Comparison of ENCODE assay signal across 8 mouse cellular contexts in genomic region chr7:136894106-136894986, GRCm38 (mm10). TPM values are rescaled to one million over a fixed set of nuclear protein-coding genes. Genes with fewer than 3 reads are reported as not detected.
DNase-seq lines count a peak whose midpoint lies in the region; ATAC-seq lines count a peak whose summit lies in the region.

Gene Mgmt (plus strand): TSS chr7:136894614.

- H3K4me3 ChIP-seq in forebrain, embryonic 11.5 days (ENCODE audit: low read depth, low read length), result peak within 1 kb of the TSS; percentile 23; the same call in 1 of the 2 replicates
- peak within 1 kb of the TSS; percentile 45 for H3K4me3 ChIP-seq in heart, embryonic 15.5 days
- peak within 1 kb of the TSS; percentile 52 for H3K4me3 ChIP-seq in liver, embryonic 12.5 days

- no peaks in the 10 kb centered on the region for H3K27me3 ChIP-seq in forebrain, embryonic 11.5 days (ENCODE audit: control insufficient read depth, insufficient read depth, low read length)
- H3K27me3 ChIP-seq in heart, embryonic 15.5 days, result no peaks in the 10 kb centered on the region
- H3K27me3 ChIP-seq in liver, embryonic 12.5 days (replicated peaks), result no peaks in the 10 kb centered on the region
- no peaks in the 10 kb centered on the region for H3K27me3 ChIP-seq in splenic B cell, adult 2 months (ENCODE audit: control insufficient read depth, insufficient read depth, low read length, poor library complexity, severe bottlenecking)

- H3K4me2 ChIP-seq in forebrain, embryonic 11.5 days (ENCODE audit: low read depth, low read length, severe bottlenecking), result peak within 1 kb of the TSS; percentile 61
- peak within 1 kb of the TSS; percentile 59 for H3K4me2 ChIP-seq in heart, embryonic 15.5 days
- H3K4me2 ChIP-seq in liver, embryonic 12.5 days, result peak within 1 kb of the TSS; percentile 77

- H3K27ac ChIP-seq in forebrain, embryonic 11.5 days (ENCODE audit: low read depth, low read length), result no peak within 1 kb of the TSS
- H3K27ac ChIP-seq in heart, embryonic 15.5 days, result peak within 1 kb of the TSS; percentile 48
- peak within 1 kb of the TSS; percentile 75; the same call in 1 of the 2 replicates for H3K27ac ChIP-seq in liver, embryonic 12.5 days

- no peaks in the 10 kb centered on the region for H3K36me3 ChIP-seq in forebrain, embryonic 11.5 days (ENCODE audit: control insufficient read depth, insufficient read depth, low read length)
- no peaks in the 10 kb centered on the region for H3K36me3 ChIP-seq in heart, embryonic 15.5 days
- H3K36me3 ChIP-seq in liver, embryonic 12.5 days, result no peaks in the 10 kb centered on the region
- no peaks in the 10 kb centered on the region for H3K36me3 ChIP-seq in splenic B cell, adult 2 months (ENCODE audit: control insufficient read depth, insufficient read depth, low read length, poor library complexity, severe bottlenecking)

- WGBS in forebrain, embryonic 11.5 days, result 11% methylated on average over 33 of the region's 33 CpGs
- 12% methylated on average over 33 of the region's 33 CpGs for WGBS in heart, embryonic 15.5 days
- WGBS in liver, embryonic 12.5 days (ENCODE audit: insufficient replicate concordance), result 10% methylated on average over 33 of the region's 33 CpGs

- H3K9ac ChIP-seq in forebrain, embryonic 11.5 days (ENCODE audit: low read length), result peak within 1 kb of the TSS; percentile 64
- peak within 1 kb of the TSS; percentile 53 for H3K9ac ChIP-seq in heart, embryonic 15.5 days
- peak within 1 kb of the TSS; percentile 67 for H3K9ac ChIP-seq in liver, embryonic 12.5 days

- H3K4me1 ChIP-seq in forebrain, embryonic 11.5 days (replicated peaks; ENCODE audit: control insufficient read depth, insufficient read depth, low read length), result peaks cover 5% of the 10 kb centered on the region; the same call in 1 of the 2 replicates
- H3K4me1 ChIP-seq in heart, embryonic 15.5 days (replicated peaks), result peaks cover 24% of the 10 kb centered on the region
- peaks cover 39% of the 10 kb centered on the region for H3K4me1 ChIP-seq in liver, embryonic 12.5 days

- ATAC-seq in CD4-positive, CD25-positive, alpha-beta regulatory T cell, adult 4 months, result peak; percentile 99
- ATAC-seq in forebrain, embryonic 11.5 days (replicated peaks; ENCODE audit: low FRiP score), result peak; percentile 99
- peak; percentile 99 for ATAC-seq in heart, embryonic 15.5 days (replicated peaks; ENCODE audit: insufficient number of reproducible peaks, insufficient read depth, low FRiP score, low read depth)
- ATAC-seq in liver, embryonic 12.5 days, result peak; percentile 99

- no peaks in the 10 kb centered on the region for H3K9me3 ChIP-seq in forebrain, embryonic 11.5 days (ENCODE audit: control insufficient read depth, low read length)
- H3K9me3 ChIP-seq in heart, embryonic 15.5 days (replicated peaks), result no peaks in the 10 kb centered on the region
- H3K9me3 ChIP-seq in liver, embryonic 12.5 days (replicated peaks), result no peaks in the 10 kb centered on the region

- peak; percentile 87 for DNase-seq in c-Kit-positive CD71-positive TER-119-positive erythroid progenitor cells, embryonic 14.5 days (ENCODE audit: low spot score)
- peak; percentile 96 for DNase-seq in forebrain, embryonic 11.5 days (ENCODE audit: low spot score)
- peak; percentile 96 for DNase-seq in kidney, postnatal 14 days
- DNase-seq in naive thymus-derived CD4-positive, alpha-beta T cell, adult 2 months (ENCODE audit: low read depth), result peak; percentile 90
- DNase-seq in splenic B cell, adult 2 months (ENCODE audit: low read depth, low spot score), result peak; percentile 88

RNA-seq across cellular contexts. Expression of gene Mgmt, which starts in this region (rescaled TPM):
- 1 to 10 TPM; 7.3 to 9.6 TPM for polyA plus RNA-seq in CD4-positive, CD25-positive, alpha-beta regulatory T cell, adult 4 months (2017; shearing (Covaris generic))
- 3.4 and 4.0 TPM in 2 replicates for polyA plus RNA-seq in forebrain, embryonic 11.5 days (2014; fragmentation: Nextera tagmentation; extraction: Ambion mirVana)
- polyA plus RNA-seq in heart, embryonic 15.5 days (2015; fragmentation: Nextera tagmentation; extraction: Ambion mirVana), result 6.3 and 7.3 TPM in 2 replicates
- polyA plus RNA-seq in liver, embryonic 12.5 days (2016; fragmentation: Nextera tagmentation; extraction: Ambion mirVana), result 4.0 and 4.2 TPM in 2 replicates
